Mouse (Mus musculus): ENCODE data around the gene Glud1.

- TF ChIP-seq CTCF (IDR thresholded peaks at IDR 0.05; ENCODE audit: borderline replicate concordance, control insufficient read depth, extremely low read depth, insufficient read depth, low read length, poor library complexity) (no peak), POLR2A (IDR thresholded peaks at IDR 0.05; ENCODE audit: control insufficient read depth, extremely low read depth, insufficient read depth, low read length, poor library complexity) (no peak)
Observed at GRCm38 (mm10) chr14:34373581-34373980, 63.1 kb downstream of the Glud1 start.
